8 mouse cellular contexts compared by ENCODE assay signal in genomic region chr17:23806867-23807266, GRCm38 (mm10). TPM values are rescaled to one million over a fixed set of nuclear protein-coding genes. Genes with fewer than 3 reads are reported as not detected.
DNase-seq lines count a peak whose midpoint lies in the region; ATAC-seq and TF ChIP-seq lines count a peak whose summit lies in the region.

No protein-coding gene starts in this region.

- H3K27me3 ChIP-seq in midbrain, embryonic 10.5 days (ENCODE audit: low read depth, poor library complexity, severe bottlenecking): no peaks in the 10 kb centered on the region
- no peaks in the 10 kb centered on the region for H3K27me3 ChIP-seq in midbrain, embryonic 11.5 days (ENCODE audit: control insufficient read depth, insufficient read depth, low read length)
- H3K27me3 ChIP-seq in heart, embryonic 15.5 days: no peaks in the 10 kb centered on the region
- no peaks in the 10 kb centered on the region for H3K27me3 ChIP-seq in neural tube, embryonic 13.5 days

- no peaks in the 10 kb centered on the region for H3K9me3 ChIP-seq in midbrain, embryonic 10.5 days (replicated peaks)
- no peaks in the 10 kb centered on the region for H3K9me3 ChIP-seq in midbrain, embryonic 11.5 days (ENCODE audit: control insufficient read depth, low read length)
- H3K9me3 ChIP-seq in heart, embryonic 15.5 days (replicated peaks): no peaks in the 10 kb centered on the region
- no peaks in the 10 kb centered on the region for H3K9me3 ChIP-seq in neural tube, embryonic 13.5 days

- no peak for DNase-seq in midbrain, embryonic 10.5 days (ENCODE audit: low spot score)
- DNase-seq in midbrain, embryonic 11.5 days (ENCODE audit: low spot score, missing footprints): no peak
- DNase-seq in kidney, postnatal 36 days: peak; percentile 73 to 80
- DNase-seq in spleen, adult 12 weeks (ENCODE audit: low spot score): no peak
- no peak for DNase-seq in frontal cortex, postnatal 10 days (ENCODE audit: low spot score in 2 of 2)

- peaks cover 54% of the 10 kb centered on the region for H3K36me3 ChIP-seq in midbrain, embryonic 10.5 days
- H3K36me3 ChIP-seq in midbrain, embryonic 11.5 days (ENCODE audit: control insufficient read depth, insufficient read depth, low read length): peaks cover 25% of the 10 kb centered on the region
- H3K36me3 ChIP-seq in heart, embryonic 15.5 days: peaks cover 42% of the 10 kb centered on the region
- H3K36me3 ChIP-seq in neural tube, embryonic 13.5 days: peaks cover 47% of the 10 kb centered on the region

- H3K4me2 ChIP-seq in midbrain, embryonic 11.5 days: no peak overlapping the region
- peak overlapping the region; percentile 75 for H3K4me2 ChIP-seq in heart, embryonic 15.5 days
- H3K4me2 ChIP-seq in neural tube, embryonic 13.5 days: peak overlapping the region; percentile 89; the same call in 1 of the 2 replicates

- no peak for ATAC-seq in midbrain, embryonic 11.5 days (ENCODE audit: low FRiP score)
- ATAC-seq in heart, embryonic 15.5 days (replicated peaks; ENCODE audit: insufficient number of reproducible peaks, insufficient read depth, low FRiP score, low read depth): no peak
- ATAC-seq in neural tube, embryonic 13.5 days (ENCODE audit: low read depth): no peak

- no peak overlapping the region for H3K27ac ChIP-seq in midbrain, embryonic 10.5 days (replicated peaks)
- H3K27ac ChIP-seq in midbrain, embryonic 11.5 days (ENCODE audit: low read depth, low read length): no peak overlapping the region
- peak overlapping the region; percentile 20; the same call in 1 of the 2 replicates for H3K27ac ChIP-seq in bone marrow, adult 2 months (ENCODE audit: control insufficient read depth, insufficient read depth, low read depth, low read length, poor library complexity)
- 0 out of 2 replicates have a peak overlapping the region, but pooled peaks have one; percentile 20 for H3K27ac ChIP-seq in heart, embryonic 15.5 days
- no peak overlapping the region for H3K27ac ChIP-seq in neural tube, embryonic 13.5 days (replicated peaks)

- TF ChIP-seq POLR2A in bone marrow, adult 2 months (IDR thresholded peaks at IDR 0.05; ENCODE audit: borderline replicate concordance, control insufficient read depth, low read depth, low read length): peak; percentile 24; the same call in 1 of the 2 replicates

- H3K4me3 ChIP-seq in midbrain, embryonic 10.5 days: peak overlapping the region; percentile 19; the same call in 1 of the 2 replicates
- no peak overlapping the region; the same call in 1 of the 2 replicates for H3K4me3 ChIP-seq in midbrain, embryonic 11.5 days (ENCODE audit: low read depth, low read length)
- no peak overlapping the region for H3K4me3 ChIP-seq in bone marrow, adult 2 months (replicated peaks; ENCODE audit: control insufficient read depth, low read depth, low read length)
- peak overlapping the region; percentile 16; the same call in 1 of the 2 replicates for H3K4me3 ChIP-seq in heart, embryonic 15.5 days
- peak overlapping the region; percentile 4; the same call in 1 of the 2 replicates for H3K4me3 ChIP-seq in neural tube, embryonic 13.5 days

- TF ChIP-seq CTCF in bone marrow, adult 2 months (IDR thresholded peaks at IDR 0.05; ENCODE audit: control insufficient read depth, insufficient read depth, low read length): peak; percentile 26; the same call in 1 of the 2 replicates

- H3K4me1 ChIP-seq in midbrain, embryonic 10.5 days: peaks cover 30% of the 10 kb centered on the region
- H3K4me1 ChIP-seq in midbrain, embryonic 11.5 days (ENCODE audit: control insufficient read depth, insufficient read depth, low read length): peaks cover 14% of the 10 kb centered on the region
- peaks cover 1% of the 10 kb centered on the region; the same call in 1 of the 2 replicates for H3K4me1 ChIP-seq in bone marrow, adult 2 months (ENCODE audit: control insufficient read depth, insufficient read depth, low read length)
- H3K4me1 ChIP-seq in heart, embryonic 15.5 days (replicated peaks): peaks cover 31% of the 10 kb centered on the region
- peaks cover 40% of the 10 kb centered on the region for H3K4me1 ChIP-seq in neural tube, embryonic 13.5 days (replicated peaks)

- 94% methylated on average over 25 of the region's 25 CpGs for WGBS in midbrain, embryonic 10.5 days
- WGBS in midbrain, embryonic 11.5 days: 91% methylated on average over 25 of the region's 25 CpGs
- 54% methylated on average over 25 of the region's 25 CpGs for WGBS in bone marrow, adult 2 months
- WGBS in heart, embryonic 15.5 days: 60% methylated on average over 25 of the region's 25 CpGs
- 81% methylated on average over 25 of the region's 25 CpGs for WGBS in neural tube, embryonic 13.5 days

- H3K9ac ChIP-seq in midbrain, embryonic 11.5 days (ENCODE audit: low read length): no peak overlapping the region
- no peak overlapping the region for H3K9ac ChIP-seq in heart, embryonic 15.5 days
- peak overlapping the region; percentile 46; the same call in 1 of the 2 replicates for H3K9ac ChIP-seq in neural tube, embryonic 13.5 days

RNA-seq across cellular contexts. Expression of gene Srrm2, which starts 16.5 kb away (rescaled TPM):
- polyA plus RNA-seq in midbrain, embryonic 10.5 days (2016; fragmentation: Nextera tagmentation; extraction: Ambion mirVana): 509 and 515 TPM in 2 replicates
- polyA plus RNA-seq in midbrain, embryonic 11.5 days (2014; fragmentation: Nextera tagmentation; extraction: Ambion mirVana): 408 and 439 TPM in 2 replicates
- 328 and 487 TPM in 2 replicates for polyA plus RNA-seq in bone marrow, adult 2 months (2011; ENCODE audit: insufficient read depth, insufficient read length, low replicate concordance, missing spikeins)
- polyA plus RNA-seq in heart, embryonic 15.5 days (2015; fragmentation: Nextera tagmentation; extraction: Ambion mirVana): 315 and 320 TPM in 2 replicates
- polyA plus RNA-seq in neural tube, embryonic 13.5 days (2015; fragmentation: Nextera tagmentation; extraction: Ambion mirVana): 535 and 581 TPM in 2 replicates

RNA-seq across cellular contexts. Expression of gene Flywch2, which starts 21.0 kb away (rescaled TPM):
- 19.5 and 23.4 TPM in 2 replicates for polyA plus RNA-seq in midbrain, embryonic 10.5 days (2016; fragmentation: Nextera tagmentation; extraction: Ambion mirVana)
- 20.4 and 20.9 TPM in 2 replicates for polyA plus RNA-seq in midbrain, embryonic 11.5 days (2014; fragmentation: Nextera tagmentation; extraction: Ambion mirVana)
- polyA plus RNA-seq in bone marrow, adult 2 months (2011; ENCODE audit: insufficient read depth, insufficient read length, low replicate concordance, missing spikeins): not detected in 2 replicates
- polyA plus RNA-seq in heart, embryonic 15.5 days (2015; fragmentation: Nextera tagmentation; extraction: Ambion mirVana): 4.8 and 9.1 TPM in 2 replicates
- polyA plus RNA-seq in neural tube, embryonic 13.5 days (2015; fragmentation: Nextera tagmentation; extraction: Ambion mirVana): 60.4 and 66.5 TPM in 2 replicates

RNA-seq across cellular contexts. Expression of gene Elob, which starts 22.1 kb away (rescaled TPM):
- polyA plus RNA-seq in midbrain, embryonic 10.5 days (2016; fragmentation: Nextera tagmentation; extraction: Ambion mirVana): 1,078 TPM in 2 replicates
- polyA plus RNA-seq in midbrain, embryonic 11.5 days (2014; fragmentation: Nextera tagmentation; extraction: Ambion mirVana): 1,062 and 1,170 TPM in 2 replicates
- polyA plus RNA-seq in bone marrow, adult 2 months (2011; ENCODE audit: insufficient read depth, insufficient read length, low replicate concordance, missing spikeins): 185 and 239 TPM in 2 replicates
- 782 and 921 TPM in 2 replicates for polyA plus RNA-seq in heart, embryonic 15.5 days (2015; fragmentation: Nextera tagmentation; extraction: Ambion mirVana)
- polyA plus RNA-seq in neural tube, embryonic 13.5 days (2015; fragmentation: Nextera tagmentation; extraction: Ambion mirVana): 1,286 and 1,362 TPM in 2 replicates

RNA-seq across cellular contexts. Expression of gene Prss33, which starts 29.0 kb away (rescaled TPM):
- 0.28 and 0.52 TPM in 2 replicates for polyA plus RNA-seq in midbrain, embryonic 10.5 days (2016; fragmentation: Nextera tagmentation; extraction: Ambion mirVana)
- polyA plus RNA-seq in midbrain, embryonic 11.5 days (2014; fragmentation: Nextera tagmentation; extraction: Ambion mirVana): 0.27 TPM in 1 of 2 replicates, not detected in the other
- polyA plus RNA-seq in bone marrow, adult 2 months (2011; ENCODE audit: insufficient read depth, insufficient read length, low replicate concordance, missing spikeins): not detected in 2 replicates
- 0.13 TPM in 1 of 2 replicates, not detected in the other for polyA plus RNA-seq in heart, embryonic 15.5 days (2015; fragmentation: Nextera tagmentation; extraction: Ambion mirVana)
- polyA plus RNA-seq in neural tube, embryonic 13.5 days (2015; fragmentation: Nextera tagmentation; extraction: Ambion mirVana): not detected in 2 replicates

RNA-seq across cellular contexts. Expression of gene Flywch1, which starts 35.5 kb away (rescaled TPM):
- 187 and 202 TPM in 2 replicates for polyA plus RNA-seq in midbrain, embryonic 10.5 days (2016; fragmentation: Nextera tagmentation; extraction: Ambion mirVana)
- polyA plus RNA-seq in midbrain, embryonic 11.5 days (2014; fragmentation: Nextera tagmentation; extraction: Ambion mirVana): 125 and 142 TPM in 2 replicates
- 5.5 and 11.2 TPM in 2 replicates for polyA plus RNA-seq in bone marrow, adult 2 months (2011; ENCODE audit: insufficient read depth, insufficient read length, low replicate concordance, missing spikeins)
- 36.5 and 47.5 TPM in 2 replicates for polyA plus RNA-seq in heart, embryonic 15.5 days (2015; fragmentation: Nextera tagmentation; extraction: Ambion mirVana)
- 213 and 231 TPM in 2 replicates for polyA plus RNA-seq in neural tube, embryonic 13.5 days (2015; fragmentation: Nextera tagmentation; extraction: Ambion mirVana)

Comparison
In these comparisons a context has a peak if more than half of its experiments do, and no peak if none do; other contexts are left out.
1. H3K4me3 ChIP-seq: peak in midbrain, embryonic 10.5 days (single experiment), heart, embryonic 15.5 days (single experiment) and neural tube, embryonic 13.5 days (single experiment); none in midbrain, embryonic 11.5 days (single experiment) and bone marrow, adult 2 months (single experiment).
2. DNase-seq: peak in kidney, postnatal 36 days (2 of 2); none in midbrain, embryonic 10.5 days (single experiment), midbrain, embryonic 11.5 days (single experiment), spleen, adult 12 weeks (single experiment) and frontal cortex, postnatal 10 days (0 of 2).
3. H3K27ac ChIP-seq: peak in bone marrow, adult 2 months (single experiment) and heart, embryonic 15.5 days (single experiment); none in midbrain, embryonic 10.5 days (single experiment), midbrain, embryonic 11.5 days (single experiment) and neural tube, embryonic 13.5 days (single experiment).